ENCODE assay signal across 8 mouse cellular contexts in genomic region chr7:29367166-29368003, GRCm38 (mm10).
DNase-seq lines count a peak whose midpoint lies in the region; ATAC-seq lines count a peak whose summit lies in the region.

No protein-coding gene starts in this region.

- no peaks in the 10 kb centered on the region for H3K27me3 ChIP-seq in hindbrain, embryonic 14.5 days (ENCODE audit: control insufficient read depth, insufficient read depth, low read length)
- H3K27me3 ChIP-seq in neural tube, embryonic 13.5 days: no peaks in the 10 kb centered on the region
- H3K27me3 ChIP-seq in kidney, embryonic 16.5 days (ENCODE audit: insufficient read depth, low read length): no peaks in the 10 kb centered on the region

- WGBS in hindbrain, embryonic 14.5 days: 80% methylated on average over 13 of the region's 13 CpGs
- WGBS in neural tube, embryonic 13.5 days: 76% methylated on average over 13 of the region's 13 CpGs
- WGBS in kidney, embryonic 16.5 days: 78% methylated on average over 13 of the region's 13 CpGs

- peak; percentile 29 for DNase-seq in embryo, embryonic 11 days
- no peak for DNase-seq in embryo, embryonic 10 days (ENCODE audit: low spot score)
- peak; percentile 67 for DNase-seq in cerebellum, adult 9-10 months
- DNase-seq in hindbrain, embryonic 14.5 days (ENCODE audit: low spot score): peak; percentile 74
- DNase-seq in heart, adult 11 months: no peak
- no peak for DNase-seq in urinary bladder, postnatal 14 days (ENCODE audit: low spot score)

- peak; percentile 93 for ATAC-seq in hindbrain, embryonic 14.5 days (ENCODE audit: low FRiP score)
- ATAC-seq in neural tube, embryonic 13.5 days (ENCODE audit: low read depth): peak; percentile 97
- no peak for ATAC-seq in kidney, embryonic 16.5 days (ENCODE audit: low FRiP score, low TSS enrichment)

- H3K4me1 ChIP-seq in hindbrain, embryonic 14.5 days (replicated peaks; ENCODE audit: control insufficient read depth, insufficient read depth, low read length): peaks cover 11% of the 10 kb centered on the region
- H3K4me1 ChIP-seq in neural tube, embryonic 13.5 days (replicated peaks): peaks cover 15% of the 10 kb centered on the region
- H3K4me1 ChIP-seq in kidney, embryonic 16.5 days (ENCODE audit: insufficient read depth, low read length): no peaks in the 10 kb centered on the region

- no peaks in the 10 kb centered on the region for H3K9me3 ChIP-seq in hindbrain, embryonic 14.5 days (ENCODE audit: control insufficient read depth, low read length)
- no peaks in the 10 kb centered on the region for H3K9me3 ChIP-seq in neural tube, embryonic 13.5 days
- H3K9me3 ChIP-seq in kidney, embryonic 16.5 days (ENCODE audit: low read length): no peaks in the 10 kb centered on the region

- peak overlapping the region; percentile 84 for H3K27ac ChIP-seq in hindbrain, embryonic 14.5 days
- peak overlapping the region; percentile 89 for H3K27ac ChIP-seq in neural tube, embryonic 13.5 days (replicated peaks)
- H3K27ac ChIP-seq in kidney, embryonic 16.5 days (ENCODE audit: low read length): no peak overlapping the region

- peak overlapping the region; percentile 40; the same call in 1 of the 2 replicates for H3K9ac ChIP-seq in hindbrain, embryonic 14.5 days
- peak overlapping the region; percentile 62 for H3K9ac ChIP-seq in neural tube, embryonic 13.5 days
- no peak overlapping the region for H3K9ac ChIP-seq in kidney, embryonic 16.5 days (replicated peaks; ENCODE audit: low read length)

- peak overlapping the region; percentile 26 for H3K4me2 ChIP-seq in hindbrain, embryonic 14.5 days (replicated peaks)
- H3K4me2 ChIP-seq in neural tube, embryonic 13.5 days: peak overlapping the region; percentile 27; the same call in 1 of the 2 replicates
- H3K4me2 ChIP-seq in kidney, embryonic 16.5 days (replicated peaks; ENCODE audit: low read depth, low read length): no peak overlapping the region

- no peak overlapping the region for H3K4me3 ChIP-seq in hindbrain, embryonic 14.5 days (replicated peaks; ENCODE audit: low read length)
- H3K4me3 ChIP-seq in neural tube, embryonic 13.5 days: no peak overlapping the region
- H3K4me3 ChIP-seq in kidney, embryonic 16.5 days (ENCODE audit: low read length): no peak overlapping the region

- peaks cover 22% of the 10 kb centered on the region; the same call in 1 of the 2 replicates for H3K36me3 ChIP-seq in hindbrain, embryonic 14.5 days (replicated peaks; ENCODE audit: control insufficient read depth, insufficient read depth)
- peaks cover 30% of the 10 kb centered on the region for H3K36me3 ChIP-seq in neural tube, embryonic 13.5 days
- peaks cover 23% of the 10 kb centered on the region; the same call in 1 of the 2 replicates for H3K36me3 ChIP-seq in kidney, embryonic 16.5 days (ENCODE audit: insufficient read depth, low read length)

Comparison
In these comparisons a context has a peak if more than half of its experiments do, and no peak if none do; other contexts are left out.
1. DNase-seq: peak in embryo, embryonic 11 days (single experiment), cerebellum, adult 9-10 months (single experiment) and hindbrain, embryonic 14.5 days (single experiment); none in embryo, embryonic 10 days (single experiment), heart, adult 11 months (single experiment) and urinary bladder, postnatal 14 days (single experiment).